Mouse (Mus musculus) forebrain, embryonic 13.5 days (tissue): ENCODE measurements around the gene Rps27rt. TPM values are rescaled to one million over a fixed set of nuclear protein-coding genes. Genes with fewer than 3 reads are reported as not detected.

Experiments used
- ATAC-seq: fragments of 200-750 bp; cut with Nextera tagmentation; 2 replicates; pipeline ENCODE4 v1.8.0; 2017
- H3K27ac ChIP-seq: fragments of 300-500 bp; sonication (generic); 2 replicates; pipeline ENCODE4 v1.5.1; 2015; ENCODE audit warnings: inconsistent platforms, mild to moderate bottlenecking, moderate library complexity
- H3K27me3 ChIP-seq: fragments of 300-500 bp; sonication (generic); 2 replicates; pipeline ENCODE4 v1.6.1; 2015; ENCODE audit warnings: mild to moderate bottlenecking, inconsistent platforms
- H3K36me3 ChIP-seq: fragments of 300-500 bp; sonication (generic); 2 replicates; pipeline ENCODE4 v1.6.1; 2015; ENCODE audit warnings: mild to moderate bottlenecking, inconsistent platforms; ENCODE audit not compliant: poor library complexity, severe bottlenecking
- H3K4me1 ChIP-seq: fragments of 300-500 bp; sonication (generic); 2 replicates; pipeline ENCODE4 v1.6.1; 2015; ENCODE audit warnings: inconsistent platforms
- H3K4me2 ChIP-seq: fragments of 300-500 bp; sonication (generic); 2 replicates; pipeline ENCODE4 v1.6.1; 2015; ENCODE audit warnings: inconsistent platforms, mild to moderate bottlenecking, moderate library complexity
- H3K4me3 ChIP-seq: fragments of 300-500 bp; sonication (generic); 2 replicates; pipeline ENCODE4 v1.5.1; 2015; ENCODE audit warnings: mild to moderate bottlenecking, inconsistent platforms
- H3K9ac ChIP-seq: fragments of 300-500 bp; sonication (generic); 2 replicates; pipeline ENCODE4 v1.6.1; 2015; ENCODE audit warnings: mild to moderate bottlenecking, inconsistent platforms
- H3K9me3 ChIP-seq: fragments of 300-500 bp; sonication (generic); replicated peaks from 2 replicates; pipeline ENCODE4 v1.6.1; 2016; ENCODE audit warnings: inconsistent platforms
- WGBS: fragments of 180-500 bp; shearing (Covaris S2); methylation state at CpG from one replicate; pipeline ENCODE4 v1.1.7; 2015; 5-methylcytosine and 5-hydroxymethylcytosine counted together
- polyA plus RNA-seq: library from polyadenylated mRNA; unstranded; fragments of >200 nt; fragmentation: Nextera tagmentation; extraction: Ambion mirVana; gene quantifications from 2 replicates; pipeline ENCODE4 v1.2.1, GENCODE M21; 2015

The Rps27rt gene
- polyA plus RNA-seq, 1 experiment from 2014 or later, result 413 TPM

DNA sequence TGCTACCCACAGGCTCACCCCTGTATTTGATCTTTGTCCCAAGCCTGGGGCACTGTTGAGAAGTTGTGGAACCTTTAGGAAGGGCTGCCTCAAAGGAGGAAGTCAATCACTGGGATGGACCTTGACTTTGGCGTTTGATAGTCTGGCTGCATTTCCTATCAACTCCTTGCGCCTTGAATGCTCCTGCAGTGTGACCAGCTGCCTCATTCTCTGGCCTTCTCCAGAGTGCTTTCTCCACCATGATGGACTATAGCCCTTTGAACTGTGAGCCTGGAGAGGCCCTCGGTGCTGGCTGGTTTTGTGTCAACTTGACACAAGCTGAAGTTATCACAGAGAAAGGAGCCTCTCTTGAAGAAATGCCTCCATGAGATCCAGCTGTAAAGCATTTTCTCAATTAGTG is 37.9 kb downstream of the Rps27rt start:
- no peaks in the 10 kb centered on the region for H3K4me1 ChIP-seq
- no peak for ATAC-seq
- 88% methylated on average over 3 of the region's 3 CpGs for WGBS
- no peaks in the 10 kb centered on the region for H3K36me3 ChIP-seq
- H3K27ac ChIP-seq, result no peak overlapping the region
- no peaks in the 10 kb centered on the region for H3K27me3 ChIP-seq
- H3K4me3 ChIP-seq, result no peak overlapping the region
- no peaks in the 10 kb centered on the region for H3K9me3 ChIP-seq
- no peak overlapping the region for H3K4me2 ChIP-seq
- H3K9ac ChIP-seq, result no peak overlapping the region

DNA sequence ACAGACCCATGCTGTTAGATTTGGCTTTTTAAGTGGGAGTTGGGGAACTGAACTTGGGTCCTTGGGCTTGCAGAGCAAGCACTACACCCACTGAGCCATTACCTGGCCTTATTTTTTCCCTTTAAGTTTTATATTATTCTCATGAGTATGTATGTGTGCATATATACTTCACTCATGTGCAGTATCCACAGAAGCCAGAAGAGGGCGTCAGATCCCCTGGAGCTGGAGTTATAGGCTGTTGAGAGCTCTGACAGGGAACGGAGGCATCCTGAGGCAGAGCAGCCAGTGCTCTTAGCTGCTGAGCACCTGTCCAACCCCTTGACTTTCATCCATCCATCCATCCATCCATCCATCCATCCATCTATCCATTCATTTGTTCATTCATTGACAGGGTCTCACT is 45.9 kb downstream of the Rps27rt start:
- WGBS, result 77% methylated on average over 2 of the region's 2 CpGs
- no peak for ATAC-seq
- H3K9ac ChIP-seq, result no peak overlapping the region
- no peaks in the 10 kb centered on the region for H3K36me3 ChIP-seq
- peaks cover 10% of the 10 kb centered on the region for H3K4me1 ChIP-seq
- no peak overlapping the region for H3K4me3 ChIP-seq
- no peaks in the 10 kb centered on the region for H3K27me3 ChIP-seq
- H3K4me2 ChIP-seq, result no peak overlapping the region
- H3K9me3 ChIP-seq, result no peaks in the 10 kb centered on the region
- no peak overlapping the region for H3K27ac ChIP-seq

DNA sequence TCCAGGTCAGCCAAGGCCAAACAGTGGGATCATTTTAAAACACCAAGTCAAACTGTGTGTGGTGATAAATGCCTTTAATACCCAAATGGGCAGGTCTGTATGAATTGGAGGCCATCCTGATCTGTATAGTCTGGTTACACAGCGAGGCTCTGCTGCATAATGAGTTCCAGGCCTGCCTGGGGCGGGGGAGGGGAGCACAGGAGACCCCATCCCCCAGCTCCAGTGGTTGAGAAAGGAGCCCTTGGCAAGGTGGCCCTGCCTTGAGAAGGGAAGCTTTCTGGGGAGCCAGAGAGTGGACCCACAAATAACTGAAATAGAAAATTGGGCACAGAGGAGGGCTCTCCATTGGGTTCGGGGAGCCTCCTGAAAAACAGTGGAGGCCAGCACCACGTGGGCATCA is 47.2 kb downstream of the Rps27rt start:
- no peak overlapping the region for H3K4me3 ChIP-seq
- no peaks in the 10 kb centered on the region for H3K36me3 ChIP-seq
- H3K9ac ChIP-seq, result no peak overlapping the region
- H3K9me3 ChIP-seq, result no peaks in the 10 kb centered on the region
- no peaks in the 10 kb centered on the region for H3K27me3 ChIP-seq
- no peak overlapping the region for H3K4me2 ChIP-seq
- H3K4me1 ChIP-seq, result peaks cover 10% of the 10 kb centered on the region
- H3K27ac ChIP-seq, result no peak overlapping the region
- 78% methylated on average over 4 of the region's 4 CpGs for WGBS
- ATAC-seq, result no peak

DNA sequence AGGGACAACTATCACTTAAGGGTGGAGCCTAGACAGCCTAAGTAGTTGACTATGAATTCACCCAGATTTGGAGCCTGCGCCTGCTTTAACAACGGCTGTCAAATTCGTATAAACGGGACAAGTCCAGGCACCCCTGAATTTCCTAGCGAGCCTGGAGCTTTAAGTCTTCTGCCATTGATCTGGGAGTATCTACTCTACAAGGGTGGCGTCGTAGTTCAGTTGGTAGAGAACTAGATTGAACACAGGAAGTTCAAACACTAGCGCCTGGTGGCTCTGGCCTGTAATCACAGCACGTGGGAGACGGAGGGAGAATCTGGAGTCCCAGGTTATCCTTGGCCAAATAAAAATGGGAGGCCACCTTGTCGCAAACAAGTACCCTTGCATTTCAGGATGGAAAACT is 48.3 kb downstream of the Rps27rt start:
- peak overlapping the region; percentile 98 for H3K4me2 ChIP-seq
- H3K36me3 ChIP-seq, result no peaks in the 10 kb centered on the region
- no peak overlapping the region for H3K27ac ChIP-seq
- no peaks in the 10 kb centered on the region for H3K27me3 ChIP-seq
- peaks cover 10% of the 10 kb centered on the region for H3K4me1 ChIP-seq
- ATAC-seq, result no peak
- no peak overlapping the region for H3K9ac ChIP-seq
- H3K4me3 ChIP-seq, result peak overlapping the region; percentile 74
- WGBS, result 71% methylated on average over 11 of the region's 11 CpGs
- H3K9me3 ChIP-seq, result no peaks in the 10 kb centered on the region

DNA sequence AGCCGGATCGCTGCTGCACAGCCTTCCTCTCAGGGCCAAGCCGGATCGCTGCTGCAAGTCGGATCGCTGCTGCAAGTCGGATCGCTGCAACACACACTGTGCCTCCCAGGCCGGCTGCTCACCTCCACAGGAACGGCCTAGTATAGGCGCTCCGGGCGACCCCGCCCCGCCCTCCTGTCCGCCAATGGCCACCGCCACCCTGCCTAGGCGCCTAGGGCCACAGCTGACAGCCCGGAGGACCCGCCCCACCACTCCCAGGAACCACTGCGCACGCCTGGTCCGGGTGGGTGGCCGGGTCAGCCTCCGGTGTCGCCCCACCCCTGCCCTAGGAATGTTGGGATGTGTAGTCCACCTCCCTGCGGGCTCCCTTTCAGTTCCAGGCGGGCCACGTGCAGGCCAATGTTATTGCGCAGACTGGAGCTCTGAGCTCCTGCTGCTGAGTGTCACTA is 48.8 kb downstream of the Rps27rt start, which contains the start of gene Gpd1l:
TSS of gene Gpd1l (minus strand) at position 265 of the 449 bp plus-strand sequence.
- peak within 1 kb of the TSS; percentile 81 for H3K9ac ChIP-seq
- no peaks in the 10 kb centered on the region for H3K36me3 ChIP-seq
- peak within 1 kb of the TSS; percentile 98 for H3K4me2 ChIP-seq
- H3K27me3 ChIP-seq, result no peaks in the 10 kb centered on the region
- peak within 1 kb of the TSS; percentile 74 for H3K4me3 ChIP-seq
- H3K9me3 ChIP-seq, result no peaks in the 10 kb centered on the region
- ATAC-seq, result peak; percentile 99
- WGBS, result 0% methylated on average over 28 of the region's 30 CpGs
- peaks cover 10% of the 10 kb centered on the region for H3K4me1 ChIP-seq
- peak within 1 kb of the TSS; percentile 59; the same call in 1 of the 2 replicates for H3K27ac ChIP-seq

DNA sequence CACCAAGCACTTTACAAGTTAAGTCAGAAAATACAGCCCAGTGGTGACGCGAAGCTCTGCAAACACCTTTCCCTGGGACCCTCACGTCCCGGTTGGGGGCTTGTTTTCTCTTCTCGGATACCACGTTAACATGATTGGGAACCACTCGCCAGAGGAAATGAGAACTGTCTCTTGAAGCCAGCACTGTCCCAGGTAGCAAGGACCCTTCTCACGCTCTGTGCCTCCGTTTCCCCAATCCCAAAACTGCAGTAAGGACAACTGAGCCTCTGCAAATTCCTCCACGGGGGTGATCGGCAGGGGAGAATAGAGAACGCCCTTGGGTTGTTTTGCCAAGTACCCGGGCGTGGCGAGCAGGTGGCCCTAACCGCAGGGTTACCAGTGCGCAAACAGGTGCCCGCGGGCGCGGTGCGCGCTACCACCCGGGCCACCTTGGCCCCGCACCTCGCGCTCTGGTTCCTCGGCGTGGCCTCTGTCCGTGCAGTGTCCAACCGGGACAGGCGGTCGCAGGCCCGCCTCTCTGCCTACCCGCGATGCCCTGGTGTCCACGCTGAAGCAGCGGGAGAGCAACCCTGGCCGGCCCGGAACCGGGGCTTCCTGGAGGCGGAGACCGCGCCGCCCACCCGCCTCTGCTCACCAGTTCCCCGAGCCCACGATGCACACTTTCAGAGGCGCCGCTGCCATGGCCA is 49.4 kb downstream of the Rps27rt start:
- Histone ChIP-seq H3K4me1 (peaks cover 10% of the 10 kb centered on the region), H3K9ac (peak overlapping the region; percentile 81), H3K4me2 (peak overlapping the region; percentile 98), H3K4me3 (peak overlapping the region; percentile 74), H3K27me3 (no peaks in the 10 kb centered on the region), H3K27ac (peak overlapping the region; percentile 59; the same call in 1 of the 2 replicates), H3K9me3 (no peaks in the 10 kb centered on the region), H3K36me3 (no peaks in the 10 kb centered on the region)
- under 1% methylated on average over 50 of the region's 50 CpGs for WGBS
- ATAC-seq, result peak; percentile 29

DNA sequence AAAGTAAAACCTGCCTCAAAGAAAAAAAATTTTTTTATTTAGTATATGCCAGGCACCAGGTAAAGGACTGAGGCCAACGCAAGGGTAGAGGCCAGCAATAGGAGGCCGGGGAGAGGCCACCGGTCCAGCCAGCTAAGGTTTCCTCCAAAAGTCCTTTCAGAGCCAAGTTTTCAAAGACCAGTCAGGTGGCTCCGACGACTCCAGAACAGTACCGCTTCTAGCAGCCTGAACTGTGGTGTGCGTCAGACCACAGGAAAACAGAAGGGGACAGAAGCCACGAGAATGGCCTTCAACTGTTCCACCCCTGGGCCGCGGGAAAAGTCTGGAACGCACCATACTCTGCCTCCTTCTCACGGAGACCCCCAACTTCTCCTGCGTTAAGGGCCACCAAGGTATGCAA is 49.9 kb downstream of the Rps27rt start:
- Histone ChIP-seq H3K4me3 (peak overlapping the region; percentile 74), H3K4me2 (peak overlapping the region; percentile 98), H3K9me3 (no peaks in the 10 kb centered on the region), H3K4me1 (peaks cover 10% of the 10 kb centered on the region), H3K27ac (no peak overlapping the region), H3K9ac (peak overlapping the region; percentile 81), H3K36me3 (no peaks in the 10 kb centered on the region), H3K27me3 (no peaks in the 10 kb centered on the region)
- ATAC-seq, result no peak
- WGBS, result 23% methylated on average over 13 of the region's 13 CpGs

Other genes starting within 250 kb of the Rps27rt start
- 25.7 and 28.5 TPM in 2 replicates for gene Cmtm7, start 200.9 kb downstream of the Rps27rt start, polyA plus RNA-seq
- gene Cmtm8, start 138.6 kb downstream of the Rps27rt start, polyA plus RNA-seq, result 12.1 and 13.3 TPM in 2 replicates
- gene Gpd1l, start 48.8 kb downstream of the Rps27rt start, polyA plus RNA-seq, result 15.8 and 16.9 TPM in 2 replicates
- 0.92 and 1.3 TPM in 2 replicates for gene Osbpl10, start 4.2 kb downstream of the Rps27rt start, polyA plus RNA-seq